Mouse (Mus musculus) lung, adult 2 months (tissue): ENCODE results near the gene Gm9049. TPM values are rescaled to one million over a fixed set of nuclear protein-coding genes. Genes with fewer than 3 reads are reported as not detected.
"Not testable (repeated sequence)": the region's sequence is repeated elsewhere in the genome, so short reads cannot be mapped to it uniquely, and the experiment has no call there.

ENCODE experiments used
- DNase-seq: peaks from one replicate; pipeline ENCODE4 v3.0.0; 2022
- H3K4me1 ChIP-seq: fragments of 200-500 bp; 2 replicates; pipeline ENCODE4 v1.6.1; 2011; ENCODE audit warnings: low read length; ENCODE audit not compliant: control insufficient read depth, insufficient read depth
- H3K4me3 ChIP-seq: fragments of 200-500 bp; replicated peaks from 2 replicates; pipeline ENCODE3; 2011; ENCODE audit warnings: low read depth, mild to moderate bottlenecking, control low read depth, low read length; ENCODE audit errors: extremely low read depth
- CTCF ChIP-seq: fragments of 200-500 bp; IDR thresholded peaks from 2 replicates; pipeline ENCODE4 v1.5.1; 2011; ENCODE audit warnings: mild to moderate bottlenecking, low read length, control low read depth; ENCODE audit not compliant: insufficient read depth
- POLR2A ChIP-seq: fragments of 200-500 bp; IDR thresholded peaks from 2 replicates; pipeline ENCODE4 v1.6.1; 2011; ENCODE audit warnings: low read depth, mild to moderate bottlenecking, control low read depth, low read length, borderline replicate concordance; ENCODE audit errors: extremely low read depth
- WGBS: fragments of 180-500 bp; shearing (Covaris S2); methylation state at CpG from one replicate; pipeline ENCODE4 v1.1.7; 2018; 5-methylcytosine and 5-hydroxymethylcytosine counted together
- polyA plus RNA-seq: library from polyadenylated mRNA; depleted of rRNA; stranded (reverse); fragments of >200 nt; gene quantifications from 2 replicates; pipeline ENCODE4 v1.2.3, GENCODE M21; 2012; rRNA removed

Gene Gm9049
- not detected in 2 replicates for polyA plus RNA-seq

- H3K4me1 ChIP-seq, DNase-seq, H3K4me3 ChIP-seq: not testable (repeated sequence)
- WGBS, result 77% methylated on average over 1 of the region's 11 CpGs
Observed at GRCm38 (mm10) chr10:118354005-118354404, at the start of gene Gm9049. Gm9049 (minus strand) TSS chr10:118354105.

- TF ChIP-seq CTCF (no peak), POLR2A (no peak)
- Histone ChIP-seq H3K4me1 (no peaks in the 10 kb centered on the region), H3K4me3 (no peak overlapping the region)
- WGBS, result 69% methylated on average over 16 of the region's 16 CpGs
- no peak for DNase-seq
Observed at GRCm38 (mm10) chr10:118399917-118400316, 46.0 kb upstream of the Gm9049 start.

- 1% methylated on average over 10 of the region's 10 CpGs for WGBS
- Histone ChIP-seq H3K4me1 (no peaks in the 10 kb centered on the region), H3K4me3 (no peak overlapping the region)
- peak; percentile 56 for DNase-seq
- TF ChIP-seq CTCF, result peak; percentile 98
- no peak for TF ChIP-seq POLR2A
Observed at GRCm38 (mm10) chr10:118370443-118370842, 16.5 kb upstream of the Gm9049 start.

GRCm38 (mm10) chr10:118369518-118369917 lies 15.6 kb upstream of the Gm9049 start:
- Histone ChIP-seq H3K4me3 (no peak overlapping the region), H3K4me1 (no peaks in the 10 kb centered on the region)
- 89% methylated on average over 9 of the region's 9 CpGs for WGBS
- TF ChIP-seq CTCF (no peak), POLR2A (no peak)
- no peak for DNase-seq

GRCm38 (mm10) chr10:118348579-118348978 lies 5.3 kb downstream of the Gm9049 start, which contains the start of gene Gm9048:
Gm9048 (minus strand) TSS chr10:118348679.
- DNase-seq, H3K4me3 ChIP-seq, H3K4me1 ChIP-seq: not testable (repeated sequence)
- 63% methylated on average over 1 of the region's 14 CpGs for WGBS

GRCm38 (mm10) chr10:118343155-118343554 lies 10.8 kb downstream of the Gm9049 start, which contains the start of gene Gm9046:
Gm9046 (minus strand) TSS chr10:118343255.
- not testable (repeated sequence) for DNase-seq, H3K4me1 ChIP-seq, H3K4me3 ChIP-seq
- no CpG with 5 or more reads among the region's 14 CpGs for WGBS

GRCm38 (mm10) chr10:118337731-118338130 lies 16.2 kb downstream of the Gm9049 start, which contains the start of gene Gm9045:
Gm9045 (minus strand) TSS chr10:118337831.
- not testable (repeated sequence) for DNase-seq, H3K4me3 ChIP-seq, H3K4me1 ChIP-seq
- WGBS, result no CpG with 5 or more reads among the region's 14 CpGs

GRCm38 (mm10) chr10:118332308-118332707 lies 21.6 kb downstream of the Gm9049 start, which contains the start of gene Gm9044:
Gm9044 (minus strand) TSS chr10:118332408.
- H3K4me1 ChIP-seq, H3K4me3 ChIP-seq, DNase-seq: not testable (repeated sequence)
- no CpG with 5 or more reads among the region's 14 CpGs for WGBS

- H3K4me1 ChIP-seq, H3K4me3 ChIP-seq, DNase-seq: not testable (repeated sequence)
- WGBS, result no CpG with 5 or more reads among the region's 11 CpGs
Observed at GRCm38 (mm10) chr10:118326869-118327268, 27.0 kb downstream of the Gm9049 start, which contains the start of gene Gm9040. Gm9040 (minus strand) TSS chr10:118326969.

GRCm38 (mm10) chr10:118319024-118319423 lies 34.9 kb downstream of the Gm9049 start:
- no peaks in the 10 kb centered on the region for H3K4me1 ChIP-seq
- 65% methylated on average over 8 of the region's 8 CpGs for WGBS

GRCm38 (mm10) chr10:118302133-118302532 lies 51.8 kb downstream of the Gm9049 start:
- H3K4me3 ChIP-seq, DNase-seq, H3K4me1 ChIP-seq: not testable (repeated sequence)
- 47% methylated on average over 2 of the region's 2 CpGs for WGBS

More at GRCm38 (mm10) chr10:118319024-118319423, 34.9 kb downstream of the Gm9049 start:
- no peak overlapping the region for H3K4me3 ChIP-seq
- TF ChIP-seq CTCF, result no peak
- TF ChIP-seq POLR2A, result no peak
- DNase-seq, result no peak

Other genes with a start within 250 kb of the Gm9049 start
- gene Mdm1, start 212.3 kb downstream of the Gm9049 start, polyA plus RNA-seq, result 5.1 and 8.4 TPM in 2 replicates
- not detected in 2 replicates for gene Il22, start 149.2 kb downstream of the Gm9049 start, polyA plus RNA-seq
- not detected in 2 replicates for gene Gm32717, start 113.3 kb downstream of the Gm9049 start, polyA plus RNA-seq
- not detected in 2 replicates for gene Gm32802, start 95.4 kb downstream of the Gm9049 start, polyA plus RNA-seq
- not detected in 2 replicates for gene Iltifb, start 59.1 kb downstream of the Gm9049 start, polyA plus RNA-seq
- gene Gm9040, start 27.1 kb downstream of the Gm9049 start, polyA plus RNA-seq, result not detected in 2 replicates
- not detected in 2 replicates for gene Gm9044, start 21.7 kb downstream of the Gm9049 start, polyA plus RNA-seq
- not detected in 2 replicates for gene Gm9045, start 16.3 kb downstream of the Gm9049 start, polyA plus RNA-seq
- gene Gm9046, start 10.8 kb downstream of the Gm9049 start, polyA plus RNA-seq, result not detected in 2 replicates
- gene Gm9048, start 5.4 kb downstream of the Gm9049 start, polyA plus RNA-seq, result not detected in 2 replicates
- not detected in 2 replicates for gene Ifng, start 86.9 kb upstream of the Gm9049 start, polyA plus RNA-seq